Mouse (Mus musculus) heart, embryonic 14.5 days (tissue): ENCODE data around the gene Anapc11. TPM values are rescaled to one million over a fixed set of nuclear protein-coding genes. Genes with fewer than 3 reads are reported as not detected.
A peak's percentile ranks its signal among the peaks of the same experiment; 100 is the strongest.

Experiments
- ATAC-seq: fragments of 200-750 bp; cut with Nextera tagmentation; 2 replicates; pipeline ENCODE4 v1.8.0; 2017; ENCODE audit warnings: low read depth, moderate TSS enrichment; ENCODE audit not compliant: insufficient number of reproducible peaks, insufficient read depth, low FRiP score
- H3K27ac ChIP-seq, 2 experiments: fragments of 200-500 bp in 1 of 2; fragments of 300-500 bp in 1 of 2; sonication (generic) in 1 of 2; replicated peaks in 1 of 2; 2 replicates each; pipeline ENCODE4 v1.5.1; 2012 to 2014; ENCODE audit warnings: low read depth in 2 of 2, low read length in 2 of 2, control low read depth in 1 of 2, mild to moderate bottlenecking in 1 of 2, mixed read lengths in 1 of 2; ENCODE audit not compliant: control insufficient read depth in 1 of 2, insufficient read depth in 1 of 2
- H3K27me3 ChIP-seq: fragments of 300-500 bp; sonication (generic); 2 replicates; pipeline ENCODE4 v1.6.1; 2014; ENCODE audit warnings: mild to moderate bottlenecking, low read length, control low read depth; ENCODE audit not compliant: control insufficient read depth, insufficient read depth
- H3K36me3 ChIP-seq: fragments of 300-500 bp; sonication (generic); 2 replicates; pipeline ENCODE4 v1.6.1; 2014; ENCODE audit warnings: mild to moderate bottlenecking, control low read depth, low read length, mixed read lengths; ENCODE audit not compliant: control insufficient read depth, insufficient read depth
- H3K4me1 ChIP-seq, 2 experiments: fragments of 200-500 bp in 1 of 2; fragments of 300-500 bp in 1 of 2; sonication (generic) in 1 of 2; 2 replicates each; pipeline ENCODE4 v1.6.1; 2012 to 2014; ENCODE audit warnings: low read length in 2 of 2, control low read depth in 1 of 2, mixed read lengths in 1 of 2; ENCODE audit not compliant: control insufficient read depth in 2 of 2, insufficient read depth in 2 of 2
- H3K4me2 ChIP-seq: fragments of 300-500 bp; sonication (generic); 2 replicates; pipeline ENCODE4 v1.6.1; 2014; ENCODE audit warnings: mild to moderate bottlenecking, low read length
- H3K4me3 ChIP-seq, 2 experiments: fragments of 200-500 bp in 1 of 2; fragments of 300-500 bp in 1 of 2; sonication (generic) in 1 of 2; 2 replicates each; pipeline ENCODE4 v1.5.1; 2012 to 2014; ENCODE audit warnings: low read length in 2 of 2, mild to moderate bottlenecking in 2 of 2, control low read depth in 1 of 2, low read depth in 1 of 2, moderate library complexity in 1 of 2; ENCODE audit not compliant: control insufficient read depth in 1 of 2, insufficient read depth in 1 of 2
- H3K9ac ChIP-seq: fragments of 300-500 bp; sonication (generic); 2 replicates; pipeline ENCODE4 v1.6.1; 2014; ENCODE audit warnings: mild to moderate bottlenecking, low read length
- H3K9me3 ChIP-seq: fragments of 300-500 bp; sonication (generic); 2 replicates; pipeline ENCODE4 v1.6.1; 2016; ENCODE audit warnings: low read length, control low read depth; ENCODE audit not compliant: control insufficient read depth
- WGBS: fragments of 180-500 bp; shearing (Covaris S2); extraction: QIAGEN DNeasy Blood & Tissue Kit; methylation state at CpG from one replicate; pipeline ENCODE4 v1.1.7; 2014; 5-methylcytosine and 5-hydroxymethylcytosine counted together
- polyA plus RNA-seq: library from polyadenylated mRNA; unstranded; fragments of >200 nt; fragmentation: Nextera tagmentation; extraction: Ambion mirVana; gene quantifications from 2 replicates; pipeline ENCODE4 v1.2.1, GENCODE M21; 2014

Anapc11 gene
- polyA plus RNA-seq, 1 experiment from 2014 or later, result 251 TPM

- Histone ChIP-seq H3K36me3 (peaks cover 66% of the 10 kb centered on the region), H3K27me3 (no peaks in the 10 kb centered on the region), H3K9ac (peak overlapping the region; percentile 87), H3K4me3 (peak overlapping the region; percentile 73 to 76), H3K4me1 (peaks cover 8 to 9% of the 10 kb centered on the region in 2 experiments), H3K4me2 (peak overlapping the region; percentile 89), H3K27ac (peak overlapping the region in 1 of 2 experiments; percentile 70; a peak in 1 of 4 replicates), H3K9me3 (no peaks in the 10 kb centered on the region)
- WGBS, result 32% methylated on average over 4 of the region's 4 CpGs
- no peak for ATAC-seq
Observed at GRCm38 (mm10) chr11:120616617-120617294, 18.5 kb downstream of the Anapc11 start.

DNA sequence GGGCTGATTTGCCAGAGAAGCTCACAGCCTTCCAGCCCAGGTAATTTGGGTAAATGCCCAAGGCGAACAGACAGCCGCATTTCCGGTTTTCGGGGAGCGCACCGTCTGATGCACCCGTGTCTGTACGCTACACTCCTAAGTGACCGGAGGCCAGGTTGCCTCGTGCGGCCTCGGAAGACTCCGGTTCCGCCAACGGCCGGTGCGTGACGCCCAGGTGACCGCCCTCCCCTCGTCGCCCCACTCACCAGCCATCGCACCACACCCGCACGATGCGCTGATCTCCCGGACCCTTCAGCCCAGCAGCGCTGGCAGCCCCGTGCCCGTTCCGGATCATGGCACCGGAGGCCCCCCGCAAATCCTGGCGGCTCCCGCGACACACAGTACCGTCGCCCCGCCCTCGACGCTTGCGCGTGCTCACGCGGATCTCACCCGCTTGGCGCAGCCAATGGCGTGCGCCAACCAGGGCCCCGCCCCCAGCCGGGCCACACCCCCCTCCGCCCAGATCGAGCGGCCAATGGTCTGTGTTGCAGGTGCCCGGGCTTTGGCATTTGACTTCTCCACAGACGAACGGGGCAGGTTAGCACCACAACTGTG is 19.4 kb downstream of the Anapc11 start, which contains the start of gene Pcyt2:
Gene Pcyt2 (minus strand): TSS at position 418 of the 594 bp plus-strand sequence.
- Histone ChIP-seq H3K9ac (peak within 1 kb of the TSS; percentile 87), H3K27me3 (no peaks in the 10 kb centered on the region), H3K27ac (peak within 1 kb of the TSS; percentile 25 to 70; a peak in 1 of 4 replicates), H3K4me3 (peak within 1 kb of the TSS; percentile 73 to 76), H3K36me3 (peaks cover 66% of the 10 kb centered on the region), H3K4me1 (peaks cover 8 to 9% of the 10 kb centered on the region in 2 experiments), H3K4me2 (peak within 1 kb of the TSS; percentile 89), H3K9me3 (no peaks in the 10 kb centered on the region)
- WGBS, result 1% methylated on average over 56 of the region's 56 CpGs
- peak; percentile 90 for ATAC-seq

- WGBS, result 93% methylated on average over 25 of the region's 25 CpGs
- Histone ChIP-seq H3K27ac (no peak overlapping the region), H3K4me3 (no peak overlapping the region), H3K36me3 (peaks cover 61% of the 10 kb centered on the region), H3K9me3 (no peaks in the 10 kb centered on the region), H3K27me3 (no peaks in the 10 kb centered on the region), H3K9ac (no peak overlapping the region), H3K4me2 (no peak overlapping the region), H3K4me1 (peaks cover 8 to 11% of the 10 kb centered on the region in 2 experiments)
- ATAC-seq, result no peak
Observed at GRCm38 (mm10) chr11:120618619-120619535, 20.7 kb downstream of the Anapc11 start.

GRCm38 (mm10) chr11:120620195-120620594 is 22.0 kb downstream of the Anapc11 start:
- Histone ChIP-seq H3K27me3 (no peaks in the 10 kb centered on the region), H3K9ac (no peak overlapping the region), H3K9me3 (no peaks in the 10 kb centered on the region), H3K27ac (no peak overlapping the region), H3K4me2 (no peak overlapping the region), H3K36me3 (peaks cover 51% of the 10 kb centered on the region), H3K4me3 (no peak overlapping the region), H3K4me1 (peaks cover 10 to 17% of the 10 kb centered on the region in 2 experiments)
- 93% methylated on average over 14 of the region's 14 CpGs for WGBS
- no peak for ATAC-seq

- WGBS, result 89% methylated on average over 6 of the region's 6 CpGs
Observed at GRCm38 (mm10) chr11:120622805-120623204, 24.6 kb downstream of the Anapc11 start.

GRCm38 (mm10) chr11:120623961-120624679 is 25.9 kb downstream of the Anapc11 start:
- peaks cover 57% of the 10 kb centered on the region for H3K36me3 ChIP-seq
- no peaks in the 10 kb centered on the region for H3K9me3 ChIP-seq
- H3K4me3 ChIP-seq, result peak overlapping the region; percentile 86 to 97
- peak; percentile 76 for ATAC-seq
- no peaks in the 10 kb centered on the region for H3K27me3 ChIP-seq
- peak overlapping the region; percentile 97 for H3K4me2 ChIP-seq
- peak overlapping the region; percentile 6 to 76; a peak in 3 of 4 replicates for H3K27ac ChIP-seq
- peaks cover 5 to 15% of the 10 kb centered on the region in 2 experiments; a peak in 3 of 4 replicates for H3K4me1 ChIP-seq
- whole genome bisulfite sequencing, result 12% methylated on average over 29 of the region's 30 CpGs
- peak overlapping the region; percentile 78 for H3K9ac ChIP-seq

More at GRCm38 (mm10) chr11:120622805-120623204, 24.6 kb downstream of the Anapc11 start:
- peaks cover 61% of the 10 kb centered on the region for H3K36me3 ChIP-seq
- no peak overlapping the region for H3K27ac ChIP-seq
- H3K4me2 ChIP-seq, result no peak overlapping the region
- ATAC-seq, result no peak
- no peak overlapping the region for H3K9ac ChIP-seq
- H3K27me3 ChIP-seq, result no peaks in the 10 kb centered on the region
- H3K9me3 ChIP-seq, result no peaks in the 10 kb centered on the region
- no peak overlapping the region for H3K4me3 ChIP-seq
- peaks cover 8 to 15% of the 10 kb centered on the region in 2 experiments; a peak in 3 of 4 replicates for H3K4me1 ChIP-seq
